Mouse (Mus musculus): ENCODE data around the gene Sox6.

DNA sequence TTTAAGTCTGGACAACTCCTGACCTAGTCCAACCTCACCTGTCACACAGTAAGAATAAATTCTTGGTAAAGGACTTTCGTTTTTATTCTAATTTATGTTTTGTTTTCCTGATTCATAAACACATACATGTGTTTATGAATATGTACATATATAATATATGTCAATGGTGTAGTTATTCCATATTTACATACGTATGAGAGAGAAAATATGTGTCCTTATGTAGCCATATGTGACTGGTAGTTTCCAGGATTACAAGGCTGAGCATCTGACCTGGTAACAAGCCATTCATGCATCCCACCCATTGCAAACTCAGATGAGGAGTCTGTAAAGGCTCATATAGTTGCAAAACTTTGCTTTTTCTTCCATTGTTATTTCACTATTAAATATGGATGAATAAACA, 366.8 kb downstream of the Sox6 start:
- TF ChIP-seq CTCF (conservative IDR thresholded peaks at IDR 0.05; ENCODE audit: low read length) (no peak), NANOG (IDR thresholded peaks at IDR 0.05; ENCODE audit: borderline replicate concordance, low read length) (no peak)
